ENCODE assay signal across 8 mouse cellular contexts in genomic region chr7:112955103-112955827, GRCm38 (mm10). TPM values are rescaled to one million over a fixed set of nuclear protein-coding genes. Genes with fewer than 3 reads are reported as not detected.
DNase-seq lines count a peak whose midpoint lies in the region; ATAC-seq and TF ChIP-seq lines count a peak whose summit lies in the region.

No protein-coding gene starts in this region.

- H3K36me3 ChIP-seq in ES-E14 (ENCODE audit: control insufficient read depth, insufficient read depth, low read length, poor library complexity, severe bottlenecking): no peaks in the 10 kb centered on the region
- H3K36me3 ChIP-seq in forebrain, embryonic 11.5 days (ENCODE audit: control insufficient read depth, insufficient read depth, low read length): no peaks in the 10 kb centered on the region
- no peaks in the 10 kb centered on the region for H3K36me3 ChIP-seq in limb, embryonic 12.5 days
- H3K36me3 ChIP-seq in midbrain, embryonic 11.5 days (ENCODE audit: control insufficient read depth, insufficient read depth, low read length): no peaks in the 10 kb centered on the region

- ATAC-seq in forebrain, embryonic 11.5 days (replicated peaks; ENCODE audit: low FRiP score): 0 out of 2 replicates have a peak, but pooled peaks have one; percentile 21
- peak; percentile 40; the same call in 1 of the 2 replicates for ATAC-seq in limb, embryonic 12.5 days (ENCODE audit: insufficient number of reproducible peaks, insufficient read depth, low FRiP score, low TSS enrichment, low read depth)
- peak; percentile 52; the same call in 1 of the 2 replicates for ATAC-seq in midbrain, embryonic 11.5 days (ENCODE audit: low FRiP score)
- ATAC-seq in erythroid progenitor cell, adult 5-6 weeks (replicated peaks; ENCODE audit: low FRiP score, poor library complexity, severe bottlenecking): no peak
- ATAC-seq in monocyte, adult 5-6 weeks (replicated peaks; ENCODE audit: insufficient number of reproducible peaks, low FRiP score, low TSS enrichment, poor library complexity, severe bottlenecking): no peak

- in situ Hi-C loops in ES-E14 (cut with MboI; ENCODE audit: low sequenced_read_pairs in 2 of 2, unreplicated experiment in 2 of 2): no loop called here

- peaks cover 0 to 5% of the 10 kb centered on the region in 2 experiments; a peak in 1 of 4 replicates for H3K4me1 ChIP-seq in ES-E14 (ENCODE audit: control insufficient read depth in 2 of 2, insufficient read depth in 2 of 2, low read length in 2 of 2, poor library complexity in 1 of 2)
- peaks cover 10% of the 10 kb centered on the region for H3K4me1 ChIP-seq in forebrain, embryonic 11.5 days (replicated peaks; ENCODE audit: control insufficient read depth, insufficient read depth, low read length)
- H3K4me1 ChIP-seq in limb, embryonic 12.5 days (replicated peaks): peaks cover 29% of the 10 kb centered on the region
- H3K4me1 ChIP-seq in midbrain, embryonic 11.5 days (ENCODE audit: control insufficient read depth, insufficient read depth, low read length): peaks cover 16% of the 10 kb centered on the region

- H3K4me3 ChIP-seq in ES-E14 (ENCODE audit: insufficient read depth in 1 of 2, low read depth in 1 of 2, low read length in 2 of 2, poor library complexity in 1 of 2, severe bottlenecking in 1 of 2): peak overlapping the region; percentile 69 to 80
- H3K4me3 ChIP-seq in forebrain, embryonic 11.5 days (ENCODE audit: low read depth, low read length): peak overlapping the region; percentile 38
- peak overlapping the region; percentile 51 for H3K4me3 ChIP-seq in limb, embryonic 12.5 days (replicated peaks)
- peak overlapping the region; percentile 38 for H3K4me3 ChIP-seq in midbrain, embryonic 11.5 days (ENCODE audit: low read depth, low read length)

- no peaks in the 10 kb centered on the region for H3K9me3 ChIP-seq in ES-E14 (ENCODE audit: control insufficient read depth, insufficient read depth, low read depth, low read length)
- H3K9me3 ChIP-seq in forebrain, embryonic 11.5 days (ENCODE audit: control insufficient read depth, low read length): no peaks in the 10 kb centered on the region
- H3K9me3 ChIP-seq in limb, embryonic 12.5 days: no peaks in the 10 kb centered on the region
- H3K9me3 ChIP-seq in midbrain, embryonic 11.5 days (ENCODE audit: control insufficient read depth, low read length): no peaks in the 10 kb centered on the region

- H3K4me2 ChIP-seq in forebrain, embryonic 11.5 days (ENCODE audit: low read depth, low read length, severe bottlenecking): peak overlapping the region; percentile 65
- peak overlapping the region; percentile 89 for H3K4me2 ChIP-seq in limb, embryonic 12.5 days
- H3K4me2 ChIP-seq in midbrain, embryonic 11.5 days: peak overlapping the region; percentile 62

- no peak overlapping the region for H3K27ac ChIP-seq in ES-E14 (ENCODE audit: insufficient read depth, low read depth, low read length, poor library complexity, severe bottlenecking)
- H3K27ac ChIP-seq in forebrain, embryonic 11.5 days (ENCODE audit: low read depth, low read length): no peak overlapping the region
- H3K27ac ChIP-seq in limb, embryonic 12.5 days: no peak overlapping the region
- H3K27ac ChIP-seq in midbrain, embryonic 11.5 days (ENCODE audit: low read depth, low read length): no peak overlapping the region

- peak overlapping the region; percentile 32 for H3K9ac ChIP-seq in ES-E14 (ENCODE audit: insufficient read depth, low read depth, low read length, poor library complexity, severe bottlenecking)
- peak overlapping the region; percentile 37; the same call in 1 of the 2 replicates for H3K9ac ChIP-seq in forebrain, embryonic 11.5 days (ENCODE audit: low read length)
- no peak overlapping the region for H3K9ac ChIP-seq in limb, embryonic 12.5 days (replicated peaks)
- no peak overlapping the region for H3K9ac ChIP-seq in midbrain, embryonic 11.5 days (ENCODE audit: low read length)

- DNase-seq in ES-E14 (ENCODE audit: low read depth, low spot score): no peak
- DNase-seq in brain, adult 2 months (ENCODE audit: low read depth, low spot score): peak; percentile 14
- DNase-seq in forebrain, embryonic 11.5 days (ENCODE audit: low spot score): peak; percentile 66
- peak; percentile 41 for DNase-seq in heart, postnatal 4 days
- DNase-seq in midbrain, embryonic 11.5 days (ENCODE audit: low spot score, missing footprints): peak; percentile 95

- 3% methylated on average over 40 of the region's 40 CpGs for WGBS in forebrain, embryonic 11.5 days
- WGBS in limb, embryonic 12.5 days: 3% methylated on average over 40 of the region's 40 CpGs
- WGBS in midbrain, embryonic 11.5 days: 2% methylated on average over 40 of the region's 40 CpGs

- H3K27me3 ChIP-seq in forebrain, embryonic 11.5 days (ENCODE audit: control insufficient read depth, insufficient read depth, low read length): peaks cover 38% of the 10 kb centered on the region
- peaks cover 48% of the 10 kb centered on the region for H3K27me3 ChIP-seq in limb, embryonic 12.5 days
- peaks cover 43% of the 10 kb centered on the region for H3K27me3 ChIP-seq in midbrain, embryonic 11.5 days (ENCODE audit: control insufficient read depth, insufficient read depth, low read length)

TF ChIP-seq in ES-E14, 5 proteins besides CTCF, POLR2A, EP300 and RAD21:
- TF ChIP-seq MAFK (IDR thresholded peaks at IDR 0.05; ENCODE audit: insufficient read depth, low read depth, low read length) (no peak), ZC3H11A (IDR thresholded peaks at IDR 0.05; ENCODE audit: borderline replicate concordance, low read depth, low read length) (no peak), ZNF384 (IDR thresholded peaks at IDR 0.05; ENCODE audit: low read depth, low read length) (no peak), CHD2 (IDR thresholded peaks at IDR 0.05; ENCODE audit: low read depth, low read length) (no peak), HCFC1 (IDR thresholded peaks at IDR 0.05; ENCODE audit: borderline replicate concordance, insufficient read depth, low read length) (no peak)

RNA-seq across cellular contexts. Expression of gene Rassf10, which starts 1.5 kb away (rescaled TPM):
- total RNA-seq in ES-E14 (2012; rRNA removed): 1.1 and 1.7 TPM in 2 replicates
- 0.51 and 0.80 TPM in 2 replicates for polyA plus RNA-seq in forebrain, embryonic 11.5 days (2014; fragmentation: Nextera tagmentation; extraction: Ambion mirVana)
- total RNA-seq in heart, postnatal 4 days (2021): 1 to 10 TPM; 2.2 to 2.7 TPM
- polyA plus RNA-seq in limb, embryonic 12.5 days (2016; fragmentation: Nextera tagmentation; extraction: Ambion mirVana): 1.9 and 2.0 TPM in 2 replicates
- 0.28 and 0.30 TPM in 2 replicates for polyA plus RNA-seq in midbrain, embryonic 11.5 days (2014; fragmentation: Nextera tagmentation; extraction: Ambion mirVana)
- not detected in 2 replicates for total RNA-seq in erythroid progenitor cell, adult 5-6 weeks (2015; ENCODE audit: low replicate concordance)
- not detected in 2 replicates for total RNA-seq in erythroid progenitor cell, adult 5-6 weeks (2017; ENCODE audit: low replicate concordance)
- total RNA-seq in monocyte, adult 5-6 weeks (2017): not detected in 3 replicates

Comparison
In these comparisons a context has a peak if more than half of its experiments do, and no peak if none do; other contexts are left out.
1. H3K9ac ChIP-seq: peak in ES-E14 (single experiment) and forebrain, embryonic 11.5 days (single experiment); none in limb, embryonic 12.5 days (single experiment) and midbrain, embryonic 11.5 days (single experiment).
2. ATAC-seq: peak in forebrain, embryonic 11.5 days (single experiment), limb, embryonic 12.5 days (single experiment) and midbrain, embryonic 11.5 days (single experiment); none in erythroid progenitor cell, adult 5-6 weeks (single experiment) and monocyte, adult 5-6 weeks (single experiment).
3. Peak in every context shown above with its lines, with median percentiles within 50 percentile points of each other: H3K4me3 ChIP-seq and H3K4me2 ChIP-seq.